Comparison of ENCODE assay signal across 9 mouse cellular contexts in genomic region chr10:25449312-25450020, GRCm38 (mm10).
DNase-seq lines count a peak whose midpoint lies in the region; ATAC-seq and TF ChIP-seq lines count a peak whose summit lies in the region.
"Had no signal": no experiment of that assay in that cellular context is flagged by ENCODE, and none has a peak within 500 bp of the region (broad histone marks: within the 10 kb centered on the region; RNA-seq: fewer than 3 reads in every experiment).

No protein-coding gene starts in this region.

- no peaks in the 10 kb centered on the region for H3K36me3 ChIP-seq in hindbrain, postnatal 0 days (ENCODE audit: insufficient read depth, low read length)
- peaks cover 7% of the 10 kb centered on the region for H3K36me3 ChIP-seq in lung, embryonic 16.5 days (ENCODE audit: control insufficient read depth, insufficient read depth, low read length)

- no peak for TF ChIP-seq CTCF in hindbrain, postnatal 0 days (IDR thresholded peaks at IDR 0.05; ENCODE audit: low read depth)

- 38% methylated on average over 11 of the region's 11 CpGs for WGBS in hindbrain, postnatal 0 days
- 23% methylated on average over 11 of the region's 11 CpGs for WGBS in lung, embryonic 16.5 days

- H3K4me3 ChIP-seq in brown adipose tissue, adult 24 weeks (ENCODE audit: insufficient read depth, low read depth, low read length), result no peak overlapping the region
- H3K4me3 ChIP-seq in hindbrain, postnatal 0 days (ENCODE audit: low read length), result no peak overlapping the region
- H3K4me3 ChIP-seq in lung, embryonic 16.5 days (ENCODE audit: low read length), result peak overlapping the region; percentile 14; the same call in 1 of the 2 replicates

- H3K9ac ChIP-seq in hindbrain, postnatal 0 days (replicated peaks; ENCODE audit: low read length), result no peak overlapping the region
- H3K9ac ChIP-seq in lung, embryonic 16.5 days (ENCODE audit: low read length), result peak overlapping the region; percentile 26; the same call in 1 of the 2 replicates

- ATAC-seq in hindbrain, postnatal 0 days, result no peak
- ATAC-seq in lung, embryonic 16.5 days (ENCODE audit: low read depth), result peak; percentile 75

- peak overlapping the region; percentile 25 for H3K27ac ChIP-seq in brown adipose tissue, adult 24 weeks (replicated peaks; ENCODE audit: low read depth, low read length)
- H3K27ac ChIP-seq in hindbrain, postnatal 0 days, result peak overlapping the region; percentile 38; the same call in 1 of the 2 replicates
- peak overlapping the region; percentile 80 for H3K27ac ChIP-seq in lung, embryonic 16.5 days (ENCODE audit: low read length)

- no peaks in the 10 kb centered on the region for H3K27me3 ChIP-seq in hindbrain, postnatal 0 days (ENCODE audit: insufficient read depth, low read length)
- H3K27me3 ChIP-seq in lung, embryonic 16.5 days (ENCODE audit: control insufficient read depth, insufficient read depth, low read depth, low read length), result no peaks in the 10 kb centered on the region

- peak; percentile 54 to 64 for DNase-seq in heart, adult 18-20 months
- no peak for DNase-seq in heart, postnatal 4 days
- DNase-seq in hindbrain, postnatal 0 days (ENCODE audit: low spot score), result no peak
- DNase-seq in urinary bladder, postnatal 4 days (ENCODE audit: low spot score in 2 of 2), result no peak
- no peak for DNase-seq in urinary bladder, postnatal 36 days (ENCODE audit: low spot score in 2 of 2)
- no peak for DNase-seq in left cerebral cortex, adult 8-10 months (ENCODE audit: low spot score in 2 of 2)
- DNase-seq: layer of hippocampus, postnatal 36 days had no signal

- H3K4me2 ChIP-seq in hindbrain, postnatal 0 days (ENCODE audit: low read depth, low read length), result 0 out of 2 replicates have a peak overlapping the region, but pooled peaks have one; percentile 19
- H3K4me2 ChIP-seq in lung, embryonic 16.5 days (ENCODE audit: low read depth, low read length), result peak overlapping the region; percentile 31

- no peaks in the 10 kb centered on the region for H3K9me3 ChIP-seq in hindbrain, postnatal 0 days (ENCODE audit: low read length)
- no peaks in the 10 kb centered on the region for H3K9me3 ChIP-seq in lung, embryonic 16.5 days (ENCODE audit: control insufficient read depth, low read length)

- H3K4me1 ChIP-seq in brown adipose tissue, adult 24 weeks (ENCODE audit: control insufficient read depth, insufficient read depth, insufficient read length, low read length), result peaks cover 8% of the 10 kb centered on the region
- H3K4me1 ChIP-seq in hindbrain, postnatal 0 days (ENCODE audit: insufficient read depth, low read length), result no peaks in the 10 kb centered on the region
- H3K4me1 ChIP-seq in lung, embryonic 16.5 days (replicated peaks; ENCODE audit: control insufficient read depth, insufficient read depth, low read length), result peaks cover 20% of the 10 kb centered on the region

Comparison
In these comparisons a context has a peak if more than half of its experiments do, and no peak if none do; other contexts are left out.
1. DNase-seq: peak in heart, adult 18-20 months (2 of 2); none in heart, postnatal 4 days (single experiment), hindbrain, postnatal 0 days (single experiment), urinary bladder, postnatal 4 days (0 of 2), urinary bladder, postnatal 36 days (0 of 2) and left cerebral cortex, adult 8-10 months (0 of 2).
2. H3K27ac ChIP-seq: peak in every context shown above with its lines; median percentile 80 in lung, embryonic 16.5 days; 38 in hindbrain, postnatal 0 days; 25 in brown adipose tissue, adult 24 weeks.